Mouse (Mus musculus) megakaryocyte, embryonic 14.5 days (primary cell): ENCODE results near the gene Magi2. TPM values are rescaled to one million over a fixed set of nuclear protein-coding genes. Genes with fewer than 3 reads are reported as not detected.

Experiments
- H3K27me3 ChIP-seq: replicated peaks from 2 replicates; pipeline ENCODE3; 2012; ENCODE audit warnings: inconsistent platforms
- H3K36me3 ChIP-seq: replicated peaks from 2 replicates; pipeline ENCODE3; 2012; ENCODE audit warnings: low read length, inconsistent platforms, mixed read lengths
- H3K4me1 ChIP-seq: 2 replicates; pipeline ENCODE4 v1.6.1; 2012; ENCODE audit warnings: inconsistent platforms
- H3K4me3 ChIP-seq: replicated peaks from 2 replicates; pipeline ENCODE3; 2012; ENCODE audit warnings: moderate library complexity, mild to moderate bottlenecking, inconsistent platforms
- H3K9me3 ChIP-seq: 2 replicates; pipeline ENCODE4 v1.6.1; 2012; ENCODE audit warnings: inconsistent platforms
- FLI1 ChIP-seq: IDR thresholded peaks from 2 replicates; pipeline ENCODE4 v1.6.1; 2012; ENCODE audit warnings: low read length, inconsistent platforms, mixed read lengths
- GATA1 ChIP-seq: IDR thresholded peaks from 3 replicates; pipeline ENCODE4 v1.6.1; 2012; ENCODE audit warnings: mixed read lengths, low read length, inconsistent platforms, borderline replicate concordance
- polyA plus RNA-seq: library from polyadenylated mRNA; stranded (reverse); fragments of >175 nt; gene quantifications from 2 replicates; pipeline ENCODE4 v1.2.3, GENCODE M21; 2012; ENCODE audit warnings: low replicate concordance; ENCODE audit not compliant: insufficient read depth

Gene Magi2
- polyA plus RNA-seq, 1 experiment: 0.02 TPM

DNA sequence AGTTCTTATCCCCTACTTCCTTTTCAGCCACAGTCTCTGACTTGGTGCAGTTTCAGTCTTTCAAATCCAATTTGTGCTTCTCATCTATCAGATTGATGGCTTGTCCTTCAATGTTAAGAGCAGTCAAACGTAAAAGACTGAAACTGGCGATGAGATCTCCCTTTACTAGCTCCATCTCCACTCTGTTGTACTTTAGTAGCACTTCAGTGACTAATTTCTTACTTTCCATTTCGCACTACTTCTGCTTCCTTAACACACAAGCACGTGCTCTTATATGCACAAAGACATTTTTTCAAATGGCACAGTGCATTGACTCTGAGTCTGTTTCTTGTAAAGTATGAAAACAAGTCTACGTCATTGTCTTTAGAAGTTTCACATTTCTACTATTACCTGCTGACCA is 439.6 kb downstream of the Magi2 start:
- Histone ChIP-seq H3K27me3 (no peaks in the 10 kb centered on the region), H3K36me3 (no peaks in the 10 kb centered on the region), H3K9me3 (no peaks in the 10 kb centered on the region), H3K4me1 (no peaks in the 10 kb centered on the region), H3K4me3 (no peak overlapping the region)
- TF ChIP-seq FLI1 (no peak), GATA1 (no peak)

DNA sequence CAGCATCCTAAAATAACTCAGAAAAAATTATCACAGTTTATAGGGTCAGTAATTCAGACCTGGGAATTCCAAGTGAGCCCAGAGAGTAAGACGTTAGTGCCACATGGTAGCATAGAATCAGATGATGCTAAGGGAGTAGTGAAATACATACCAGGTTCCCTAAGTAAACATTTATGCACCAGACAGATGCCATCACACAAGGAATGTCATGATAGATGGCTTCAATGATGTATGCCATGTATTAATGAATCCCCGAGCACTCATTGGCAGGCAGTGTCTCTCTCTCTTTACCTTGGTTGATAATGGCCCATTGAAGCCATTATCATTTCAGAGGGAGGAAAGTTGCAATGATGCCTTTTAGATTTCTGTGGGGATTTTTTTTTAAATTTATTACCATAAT is 490.5 kb downstream of the Magi2 start:
- H3K36me3 ChIP-seq: no peaks in the 10 kb centered on the region
- no peaks in the 10 kb centered on the region for H3K9me3 ChIP-seq
- no peak overlapping the region for H3K4me3 ChIP-seq
- H3K27me3 ChIP-seq: no peaks in the 10 kb centered on the region
- no peaks in the 10 kb centered on the region for H3K4me1 ChIP-seq
- TF ChIP-seq GATA1: no peak

DNA sequence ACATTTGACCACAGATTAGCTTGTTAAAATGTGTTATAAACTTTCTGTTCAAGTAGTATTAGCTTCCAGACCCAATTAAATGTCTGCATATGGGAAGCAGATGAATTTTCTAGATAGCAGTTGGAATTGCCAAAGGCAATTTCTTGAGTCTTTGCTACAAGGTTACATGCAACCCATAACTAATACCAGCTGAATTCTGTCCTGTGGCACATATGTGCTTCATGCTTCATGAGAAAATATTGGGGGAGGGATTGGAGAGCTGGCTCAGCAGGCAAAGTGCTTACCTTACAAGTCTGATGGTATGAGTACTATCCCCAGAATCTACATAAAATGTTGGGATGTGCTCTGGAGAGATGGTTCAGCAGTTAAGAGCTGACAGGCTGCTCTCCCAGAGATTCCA is 499.4 kb downstream of the Magi2 start:
- no peaks in the 10 kb centered on the region for H3K27me3 ChIP-seq
- no peaks in the 10 kb centered on the region for H3K9me3 ChIP-seq
- no peak overlapping the region for H3K4me3 ChIP-seq
- H3K4me1 ChIP-seq: peaks cover 4% of the 10 kb centered on the region
- TF ChIP-seq GATA1: no peak
- no peak for TF ChIP-seq FLI1
- H3K36me3 ChIP-seq: no peaks in the 10 kb centered on the region

DNA sequence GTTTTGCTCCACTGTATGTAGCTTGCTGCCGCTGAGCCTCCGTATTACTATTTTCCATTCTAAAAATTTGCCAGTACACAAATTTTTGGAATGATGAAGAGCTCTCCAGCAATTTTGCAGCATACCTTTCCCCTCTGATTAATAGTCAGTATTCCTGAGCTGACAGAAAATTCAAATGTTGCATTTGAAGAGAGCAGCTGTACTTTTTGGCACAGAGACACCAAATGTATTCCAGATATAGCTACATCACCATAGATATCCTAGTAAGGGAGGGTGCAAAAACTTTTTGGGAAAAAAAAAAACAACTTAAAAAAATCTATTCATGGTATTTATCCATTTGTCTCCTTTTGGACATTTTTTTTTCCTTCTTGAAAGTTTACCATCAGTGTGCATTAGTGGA is 518.5 kb downstream of the Magi2 start:
- Histone ChIP-seq H3K36me3 (no peaks in the 10 kb centered on the region), H3K4me1 (no peaks in the 10 kb centered on the region), H3K4me3 (no peak overlapping the region), H3K9me3 (no peaks in the 10 kb centered on the region), H3K27me3 (no peaks in the 10 kb centered on the region)
- TF ChIP-seq FLI1: no peak
- TF ChIP-seq GATA1: no peak

DNA sequence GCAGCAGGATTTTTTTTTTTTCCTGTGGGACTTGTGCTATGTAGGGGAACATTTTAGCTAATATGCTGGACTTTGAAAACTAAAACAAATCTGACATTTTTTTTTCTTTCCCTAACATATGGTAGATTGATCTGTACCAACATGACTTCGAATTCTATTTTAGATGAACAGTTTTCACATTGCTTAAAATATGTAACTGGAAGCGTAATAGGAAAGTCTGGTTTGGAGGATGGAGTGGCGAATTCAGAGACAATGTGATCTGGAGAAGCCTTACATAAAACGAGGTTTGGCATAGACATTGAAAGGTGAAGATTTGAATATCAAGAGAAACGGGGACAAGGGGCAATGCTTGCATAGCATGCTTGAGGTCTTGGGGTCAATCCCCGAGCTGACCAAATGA is 519.1 kb downstream of the Magi2 start:
- H3K4me3 ChIP-seq: no peak overlapping the region
- H3K36me3 ChIP-seq: no peaks in the 10 kb centered on the region
- TF ChIP-seq GATA1 (no peak), FLI1 (no peak)
- no peaks in the 10 kb centered on the region for H3K27me3 ChIP-seq
- no peaks in the 10 kb centered on the region for H3K4me1 ChIP-seq
- no peaks in the 10 kb centered on the region for H3K9me3 ChIP-seq

DNA sequence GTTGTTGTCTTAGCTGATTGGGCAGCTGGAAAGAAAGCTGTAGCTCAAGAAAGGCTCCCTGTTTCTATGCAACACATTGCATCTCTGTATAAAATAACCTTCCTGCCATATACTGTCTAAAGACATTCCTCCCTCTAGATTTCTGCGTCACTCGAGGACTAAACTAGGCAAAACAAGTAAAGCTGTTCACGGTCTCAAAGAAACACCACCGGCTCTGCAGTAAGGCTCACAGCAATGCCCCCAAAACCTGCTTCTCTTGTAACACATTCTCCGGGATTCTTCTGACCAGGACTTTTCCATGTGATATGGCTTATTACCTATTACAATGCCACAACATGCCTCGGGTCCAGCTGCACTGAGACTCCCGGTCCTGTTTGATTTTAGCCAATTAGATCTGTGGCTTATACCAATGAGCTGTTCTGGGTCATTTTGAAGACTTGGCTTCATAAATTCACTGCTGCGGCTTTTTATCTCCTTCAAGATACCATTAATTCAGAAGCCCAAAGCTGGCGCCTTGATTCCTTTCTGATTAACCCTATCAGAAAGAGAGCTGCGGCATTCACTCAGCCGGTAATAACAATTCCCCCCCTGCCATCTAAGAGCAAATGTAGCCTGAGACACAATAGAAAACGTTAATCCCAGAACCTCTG is 520.2 kb downstream of the Magi2 start:
- Histone ChIP-seq H3K36me3 (no peaks in the 10 kb centered on the region), H3K4me3 (no peak overlapping the region), H3K4me1 (no peaks in the 10 kb centered on the region), H3K27me3 (no peaks in the 10 kb centered on the region), H3K9me3 (no peaks in the 10 kb centered on the region)
- TF ChIP-seq GATA1 (no peak), FLI1 (no peak)

DNA sequence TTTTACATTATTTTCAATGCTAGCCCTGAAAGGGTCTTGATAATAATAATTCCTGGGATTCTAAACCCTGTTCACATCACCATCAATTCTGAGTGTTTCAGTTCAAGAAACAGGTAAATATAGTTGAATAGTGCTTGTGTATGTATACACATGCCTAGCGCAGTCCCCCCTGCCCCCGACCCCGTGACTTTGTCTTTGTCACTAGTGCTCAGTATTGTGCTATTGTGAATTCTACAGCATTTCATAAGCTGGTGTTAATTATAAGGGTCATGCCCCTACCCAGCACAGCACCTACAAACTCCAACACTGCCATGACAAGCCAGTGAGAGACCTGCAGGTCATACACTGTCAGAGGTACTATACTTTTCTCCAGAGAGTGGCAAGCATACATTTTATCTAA is 520.8 kb downstream of the Magi2 start:
- TF ChIP-seq GATA1 (no peak), FLI1 (no peak)
- H3K4me3 ChIP-seq: no peak overlapping the region
- H3K36me3 ChIP-seq: no peaks in the 10 kb centered on the region
- H3K4me1 ChIP-seq: no peaks in the 10 kb centered on the region
- H3K27me3 ChIP-seq: no peaks in the 10 kb centered on the region
- no peaks in the 10 kb centered on the region for H3K9me3 ChIP-seq

DNA sequence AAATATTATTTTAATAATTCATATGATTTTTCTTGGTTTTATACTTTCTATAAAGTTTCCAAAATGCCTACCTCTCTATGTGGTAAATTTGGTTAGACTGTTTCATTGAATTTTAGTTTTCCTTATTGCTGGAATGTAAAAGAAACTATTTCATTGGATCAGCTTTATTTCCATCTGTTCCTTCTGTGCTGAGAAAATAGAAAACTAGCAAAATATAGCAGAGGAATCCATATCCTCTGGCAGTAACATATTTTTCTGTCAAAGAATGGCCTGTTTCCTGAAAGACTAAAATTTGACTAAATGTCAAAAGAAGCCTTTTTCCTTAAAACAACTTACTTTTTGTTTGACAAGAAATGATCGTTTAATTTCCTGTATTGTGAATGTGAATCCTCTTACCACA is 552.4 kb downstream of the Magi2 start:
- Histone ChIP-seq H3K27me3 (peaks cover 3% of the 10 kb centered on the region), H3K4me3 (no peak overlapping the region), H3K9me3 (no peaks in the 10 kb centered on the region), H3K4me1 (no peaks in the 10 kb centered on the region), H3K36me3 (no peaks in the 10 kb centered on the region)
- TF ChIP-seq GATA1 (no peak), FLI1 (no peak)

DNA sequence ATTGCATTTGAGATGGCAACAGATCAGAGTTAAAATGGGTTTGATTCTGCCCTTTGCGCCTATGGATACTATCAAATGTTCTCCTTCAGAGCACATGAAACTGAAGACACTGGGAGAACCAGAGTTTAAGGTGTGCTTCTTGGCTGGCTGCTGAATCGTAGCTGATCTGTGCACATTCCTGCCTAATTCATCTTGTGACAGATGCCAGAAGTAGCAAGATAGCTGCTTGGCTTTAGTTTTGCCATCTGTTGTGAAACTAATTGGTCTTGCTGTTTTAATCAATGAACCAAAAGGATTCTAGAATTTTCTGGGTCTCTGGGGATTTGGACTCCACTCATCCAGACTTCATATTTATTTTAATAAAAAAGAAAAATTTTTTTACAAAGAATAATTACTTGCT is 553.2 kb downstream of the Magi2 start:
- H3K4me1 ChIP-seq: no peaks in the 10 kb centered on the region
- no peaks in the 10 kb centered on the region for H3K9me3 ChIP-seq
- no peaks in the 10 kb centered on the region for H3K36me3 ChIP-seq
- H3K4me3 ChIP-seq: no peak overlapping the region
- TF ChIP-seq FLI1 (no peak), GATA1 (no peak)
- H3K27me3 ChIP-seq: peaks cover 3% of the 10 kb centered on the region

DNA sequence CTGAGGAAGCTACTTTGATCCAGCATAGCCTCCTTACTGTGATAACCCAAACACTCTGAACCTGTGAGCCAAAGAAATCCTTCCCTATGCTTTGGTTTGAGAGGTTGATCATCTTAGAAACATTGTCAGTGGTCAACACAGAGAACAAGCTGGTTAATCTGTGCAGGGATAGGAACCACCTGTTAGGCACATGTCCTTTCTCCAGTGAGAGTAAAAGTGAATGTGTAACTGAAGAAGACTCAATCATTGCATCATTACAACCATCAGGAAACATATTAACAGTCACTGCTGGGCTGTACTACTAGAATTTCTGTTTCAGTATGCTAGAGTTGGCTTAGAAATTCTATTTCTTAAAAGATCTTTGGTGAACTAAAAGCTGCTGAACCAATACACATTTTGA is 558.5 kb downstream of the Magi2 start:
- Histone ChIP-seq H3K4me3 (no peak overlapping the region), H3K36me3 (no peaks in the 10 kb centered on the region), H3K4me1 (peaks cover 6% of the 10 kb centered on the region; the same call in 1 of the 2 replicates), H3K27me3 (peaks cover 3% of the 10 kb centered on the region), H3K9me3 (no peaks in the 10 kb centered on the region)
- TF ChIP-seq GATA1 (no peak), FLI1 (no peak)

DNA sequence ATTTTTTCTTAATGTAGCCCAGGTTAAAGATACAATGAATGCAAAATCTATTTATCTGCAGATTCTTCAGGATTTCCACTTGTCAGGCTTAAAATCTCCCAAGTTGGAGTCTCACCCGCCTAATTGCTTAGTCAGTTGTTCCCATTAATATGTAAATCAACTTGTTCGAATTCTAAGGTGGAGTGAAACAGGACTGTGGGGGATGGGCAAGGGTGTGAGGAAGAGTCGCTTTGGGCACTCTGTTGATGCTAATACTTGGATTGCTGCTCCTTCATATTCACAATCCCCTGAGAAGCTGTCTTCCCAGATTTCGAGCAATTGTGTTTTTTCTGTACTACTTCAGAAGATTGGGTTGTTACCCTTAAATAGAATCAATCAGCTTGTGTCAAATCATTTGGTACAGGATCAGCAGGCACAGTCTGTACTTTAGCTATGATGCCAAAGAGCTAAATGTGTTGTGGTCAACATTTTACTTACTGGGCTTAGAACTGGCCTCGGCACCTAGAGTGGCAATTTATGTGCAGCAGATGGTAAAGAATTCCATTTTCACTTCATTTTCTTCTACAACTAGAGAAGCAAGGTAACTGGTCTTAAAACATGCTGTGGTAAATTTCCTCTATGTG is 560.8 kb downstream of the Magi2 start:
- TF ChIP-seq GATA1 (no peak), FLI1 (no peak)
- Histone ChIP-seq H3K27me3 (peaks cover 3% of the 10 kb centered on the region), H3K4me1 (peaks cover 6% of the 10 kb centered on the region; the same call in 1 of the 2 replicates), H3K9me3 (peaks cover 7% of the 10 kb centered on the region; the same call in 1 of the 2 replicates), H3K36me3 (no peaks in the 10 kb centered on the region), H3K4me3 (no peak overlapping the region)
